Mouse (Mus musculus) limb, embryonic 11.5 days (tissue): ENCODE results near the gene Ifitm7. TPM values are rescaled to one million over a fixed set of nuclear protein-coding genes. Genes with fewer than 3 reads are reported as not detected.
A peak's percentile ranks its signal among the peaks of the same experiment; 100 is the strongest.
"Not testable (repeated sequence)": the region's sequence is repeated elsewhere in the genome, so short reads cannot be mapped to it uniquely, and the experiment has no call there.

ENCODE experiments used
- ATAC-seq: fragments of 200-750 bp; cut with Nextera tagmentation; 2 replicates; pipeline ENCODE4 v1.8.0; 2017; ENCODE audit warnings: low read depth; ENCODE audit not compliant: insufficient number of reproducible peaks, low FRiP score, low TSS enrichment
- DNase-seq: peaks from one replicate; pipeline ENCODE4 v3.0.0-alpha.2; 2015; ENCODE audit warnings: low spot score
- H3K27ac ChIP-seq: fragments of 300-500 bp; sonication (generic); replicated peaks from 2 replicates; pipeline ENCODE4 v1.5.1; 2014; ENCODE audit warnings: low read depth, mild to moderate bottlenecking, low read length
- H3K27me3 ChIP-seq: fragments of 300-500 bp; sonication (generic); 2 replicates; pipeline ENCODE4 v1.6.1; 2014; ENCODE audit warnings: mild to moderate bottlenecking, low read length, mixed read lengths; ENCODE audit not compliant: control insufficient read depth, insufficient read depth
- H3K36me3 ChIP-seq: fragments of 300-500 bp; sonication (generic); 2 replicates; pipeline ENCODE4 v1.6.1; 2014; ENCODE audit warnings: mild to moderate bottlenecking, low read length, moderate library complexity, mixed read lengths; ENCODE audit not compliant: control insufficient read depth, insufficient read depth
- H3K4me1 ChIP-seq: fragments of 300-500 bp; sonication (generic); 2 replicates; pipeline ENCODE4 v1.6.1; 2014; ENCODE audit warnings: low read length, mixed read lengths; ENCODE audit not compliant: control insufficient read depth, insufficient read depth
- H3K4me2 ChIP-seq: fragments of 300-500 bp; sonication (generic); 2 replicates; pipeline ENCODE4 v1.6.1; 2014; ENCODE audit warnings: low read depth, mild to moderate bottlenecking, moderate library complexity; ENCODE audit not compliant: severe bottlenecking
- H3K4me3 ChIP-seq: fragments of 300-500 bp; sonication (generic); 2 replicates; pipeline ENCODE4 v1.5.1; 2014; ENCODE audit warnings: low read depth, low read length
- H3K9ac ChIP-seq: fragments of 300-500 bp; sonication (generic); 2 replicates; pipeline ENCODE4 v1.6.1; 2014; ENCODE audit warnings: mild to moderate bottlenecking, low read length
- H3K9me3 ChIP-seq: fragments of 300-500 bp; sonication (generic); 2 replicates; pipeline ENCODE4 v1.6.1; 2016; ENCODE audit warnings: low read length; ENCODE audit not compliant: control insufficient read depth
- WGBS: fragments of 180-500 bp; shearing (Covaris S2); extraction: QIAGEN DNeasy Blood & Tissue Kit; methylation state at CpG from one replicate; pipeline ENCODE4 v1.1.7; 2014; 5-methylcytosine and 5-hydroxymethylcytosine counted together
- polyA plus RNA-seq: library from polyadenylated mRNA; unstranded; fragments of >200 nt; fragmentation: Nextera tagmentation; extraction: Ambion mirVana; gene quantifications from 2 replicates; pipeline ENCODE4 v1.2.1, GENCODE M21; 2014

Gene Ifitm7
- polyA plus RNA-seq, 1 experiment from 2014 or later = 0.21 TPM

- H3K4me3 ChIP-seq = no peak overlapping the region
- no peaks in the 10 kb centered on the region for H3K36me3 ChIP-seq
- H3K9ac ChIP-seq = no peak overlapping the region
- no peaks in the 10 kb centered on the region for H3K4me1 ChIP-seq
- DNase-seq = no peak
- H3K9me3 ChIP-seq = no peaks in the 10 kb centered on the region
- WGBS = 87% methylated on average over 11 of the region's 11 CpGs
- no peaks in the 10 kb centered on the region for H3K27me3 ChIP-seq
- no peak overlapping the region for H3K27ac ChIP-seq
- ATAC-seq = no peak
- H3K4me2 ChIP-seq = no peak overlapping the region
Observed at GRCm38 (mm10) chr16:13992518-13993248, 6.0 kb upstream of the Ifitm7 start.

- Histone ChIP-seq H3K9ac (no peak overlapping the region), H3K36me3 (no peaks in the 10 kb centered on the region), H3K9me3 (no peaks in the 10 kb centered on the region), H3K27ac (no peak overlapping the region), H3K27me3 (no peaks in the 10 kb centered on the region), H3K4me1 (peaks cover 2% of the 10 kb centered on the region; the same call in 1 of the 2 replicates), H3K4me2 (peak overlapping the region; percentile 86), H3K4me3 (peak overlapping the region; percentile 51)
- DNase-seq = no peak
- WGBS = 54% methylated on average over 3 of the region's 3 CpGs
- ATAC-seq = no peak
Observed at GRCm38 (mm10) chr16:13986197-13986573, 503 bp downstream of the Ifitm7 start.

GRCm38 (mm10) chr16:13983161-13983560, 3.5 kb downstream of the Ifitm7 start:
- 87% methylated on average over 5 of the region's 5 CpGs for WGBS
- H3K9ac ChIP-seq = no peak overlapping the region
- ATAC-seq (no peak), DNase-seq (no peak)
- peaks cover 2% of the 10 kb centered on the region; the same call in 1 of the 2 replicates for H3K4me1 ChIP-seq
- no peak overlapping the region for H3K4me2 ChIP-seq
- no peak overlapping the region for H3K27ac ChIP-seq
- H3K9me3 ChIP-seq = no peaks in the 10 kb centered on the region
- no peaks in the 10 kb centered on the region for H3K27me3 ChIP-seq
- H3K4me3 ChIP-seq = no peak overlapping the region
- H3K36me3 ChIP-seq = no peaks in the 10 kb centered on the region

GRCm38 (mm10) chr16:13981726-13982125, 5.0 kb downstream of the Ifitm7 start:
- H3K9ac ChIP-seq, H3K36me3 ChIP-seq, H3K27me3 ChIP-seq, H3K4me1 ChIP-seq, H3K4me2 ChIP-seq, DNase-seq, H3K9me3 ChIP-seq, H3K27ac ChIP-seq, ATAC-seq, H3K4me3 ChIP-seq: not testable (repeated sequence)
- 80% methylated on average over 3 of the region's 3 CpGs for WGBS

- not testable (repeated sequence) for ATAC-seq, H3K36me3 ChIP-seq, DNase-seq, H3K27ac ChIP-seq, H3K9me3 ChIP-seq, H3K4me2 ChIP-seq, H3K4me1 ChIP-seq, H3K27me3 ChIP-seq, H3K9ac ChIP-seq, H3K4me3 ChIP-seq
- WGBS = 54% methylated on average over 1 of the region's 1 CpGs
Observed at GRCm38 (mm10) chr16:13977026-13977425, 9.7 kb downstream of the Ifitm7 start.

- not testable (repeated sequence) for H3K4me2 ChIP-seq, H3K9me3 ChIP-seq, H3K4me3 ChIP-seq, DNase-seq, ATAC-seq, H3K4me1 ChIP-seq, H3K27ac ChIP-seq, H3K36me3 ChIP-seq, H3K27me3 ChIP-seq, H3K9ac ChIP-seq
- 83% methylated on average over 4 of the region's 4 CpGs for WGBS
Observed at GRCm38 (mm10) chr16:13976358-13976896, 10.3 kb downstream of the Ifitm7 start.

- H3K27me3 ChIP-seq = no peaks in the 10 kb centered on the region
- H3K27ac ChIP-seq = no peak overlapping the region
- H3K36me3 ChIP-seq = no peaks in the 10 kb centered on the region
- H3K4me3 ChIP-seq = no peak overlapping the region
- ATAC-seq (no peak), DNase-seq (no peak)
- H3K9ac ChIP-seq = no peak overlapping the region
- H3K4me1 ChIP-seq = no peaks in the 10 kb centered on the region
- 92% methylated on average over 8 of the region's 8 CpGs for WGBS
- no peaks in the 10 kb centered on the region for H3K9me3 ChIP-seq
- H3K4me2 ChIP-seq = no peak overlapping the region
Observed at GRCm38 (mm10) chr16:13972051-13972450, 14.6 kb downstream of the Ifitm7 start.

GRCm38 (mm10) chr16:13969096-13969495, 17.6 kb downstream of the Ifitm7 start:
- Histone ChIP-seq H3K9me3 (no peaks in the 10 kb centered on the region), H3K27me3 (no peaks in the 10 kb centered on the region), H3K36me3 (no peaks in the 10 kb centered on the region), H3K27ac (no peak overlapping the region), H3K9ac (no peak overlapping the region), H3K4me2 (no peak overlapping the region), H3K4me1 (no peaks in the 10 kb centered on the region), H3K4me3 (no peak overlapping the region)
- WGBS = 86% methylated on average over 1 of the region's 1 CpGs
- DNase-seq = no peak
- ATAC-seq = no peak
